Mouse (Mus musculus): ENCODE results near the gene Zfp276. TPM values are rescaled to one million over a fixed set of nuclear protein-coding genes. Genes with fewer than 3 reads are reported as not detected.

The Zfp276 gene
- 10 to 100 TPM; 35.6 to 38.0 TPM for total RNA-seq (2023)

DNA sequence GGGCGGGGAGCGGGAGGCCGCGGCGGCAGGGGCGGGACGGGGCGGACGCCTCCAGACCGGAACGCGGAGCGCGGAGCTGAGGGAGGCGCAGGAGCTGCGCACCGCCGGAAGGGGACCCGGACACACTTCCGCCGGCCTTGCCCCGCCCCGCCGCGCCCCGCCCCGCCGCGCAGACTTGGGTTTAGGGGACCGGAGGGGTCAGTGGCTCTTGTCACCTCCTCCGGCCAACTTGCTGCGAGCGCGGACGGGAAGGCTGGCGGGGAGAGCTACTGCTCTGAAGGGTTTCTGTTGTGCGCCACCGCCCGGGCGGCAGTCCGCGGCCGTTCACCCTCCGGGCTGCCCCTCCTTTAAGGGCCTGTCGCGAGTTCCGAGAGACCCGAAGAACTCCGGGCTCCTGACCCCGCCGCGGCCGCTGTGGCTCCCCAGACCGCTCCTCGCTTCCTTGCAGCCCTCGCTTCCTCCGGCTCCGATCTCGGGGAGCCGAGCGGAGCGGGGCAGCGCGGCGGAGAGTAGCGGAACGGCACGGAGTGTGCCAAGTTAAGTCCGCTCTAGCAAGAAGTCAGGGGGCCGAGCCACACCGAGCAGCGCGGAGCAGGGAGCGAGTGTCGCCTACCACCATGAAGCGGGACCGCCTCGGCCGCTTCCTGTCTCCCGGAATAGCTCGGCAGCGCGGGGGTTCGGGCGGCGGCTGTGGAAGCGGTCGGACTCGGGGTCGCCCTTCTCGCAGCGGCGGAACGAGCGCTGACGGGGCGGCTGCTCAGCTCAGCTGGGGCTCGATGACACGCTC is at the start of gene Zfp276, which contains the start of gene Vps9d1:
Zfp276 (plus strand) TSS at position 97 of the 787 bp plus-strand sequence.
Vps9d1 (minus strand) TSS at position 250 of the 787 bp plus-strand sequence.

DNA sequence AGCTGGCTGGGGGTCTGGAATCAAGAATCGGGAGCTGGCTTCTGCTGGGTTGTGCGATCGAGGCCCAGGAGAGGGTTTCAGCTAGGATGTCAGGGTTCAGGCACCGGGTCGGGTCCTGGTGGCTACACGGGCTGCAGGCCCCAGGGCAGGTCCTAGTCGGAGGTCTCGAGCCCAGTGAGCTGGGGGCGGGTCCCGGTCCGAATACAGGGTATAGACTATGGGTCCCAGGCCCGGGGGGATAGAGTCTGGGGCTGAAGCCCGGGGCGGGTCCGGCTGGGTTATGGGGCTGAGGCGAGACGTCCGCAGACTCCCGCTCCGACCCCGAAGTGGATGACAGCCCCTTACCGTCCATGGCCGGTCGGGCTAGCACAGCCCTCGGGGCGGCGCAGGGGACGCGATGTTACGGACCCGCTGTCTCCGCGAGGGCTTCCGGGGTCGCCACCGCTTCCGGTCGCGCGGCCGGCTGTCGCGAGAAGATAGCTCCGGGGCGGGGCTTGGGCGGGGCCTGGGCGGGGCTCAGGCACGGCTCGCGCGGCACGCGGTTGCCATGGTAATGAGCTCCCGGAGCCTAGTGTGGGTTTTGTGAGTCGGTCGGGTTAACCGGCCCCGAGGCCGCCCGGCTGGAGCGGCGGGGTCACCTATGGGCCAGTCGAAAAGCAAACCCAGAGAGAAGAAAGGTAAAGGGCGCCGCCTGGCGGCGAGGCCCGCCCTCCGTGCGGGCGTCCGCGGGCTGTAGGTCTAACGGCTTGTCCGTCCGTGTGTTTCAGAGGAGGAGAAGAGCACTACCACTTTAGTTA is 41.5 kb upstream of the Zfp276 start, which contains the start of the genes Chmp1a and Spata33:
Chmp1a (minus strand) TSS at position 443 of the 797 bp plus-strand sequence.
Spata33 (plus strand) TSS at position 512 of the 797 bp plus-strand sequence.

DNA sequence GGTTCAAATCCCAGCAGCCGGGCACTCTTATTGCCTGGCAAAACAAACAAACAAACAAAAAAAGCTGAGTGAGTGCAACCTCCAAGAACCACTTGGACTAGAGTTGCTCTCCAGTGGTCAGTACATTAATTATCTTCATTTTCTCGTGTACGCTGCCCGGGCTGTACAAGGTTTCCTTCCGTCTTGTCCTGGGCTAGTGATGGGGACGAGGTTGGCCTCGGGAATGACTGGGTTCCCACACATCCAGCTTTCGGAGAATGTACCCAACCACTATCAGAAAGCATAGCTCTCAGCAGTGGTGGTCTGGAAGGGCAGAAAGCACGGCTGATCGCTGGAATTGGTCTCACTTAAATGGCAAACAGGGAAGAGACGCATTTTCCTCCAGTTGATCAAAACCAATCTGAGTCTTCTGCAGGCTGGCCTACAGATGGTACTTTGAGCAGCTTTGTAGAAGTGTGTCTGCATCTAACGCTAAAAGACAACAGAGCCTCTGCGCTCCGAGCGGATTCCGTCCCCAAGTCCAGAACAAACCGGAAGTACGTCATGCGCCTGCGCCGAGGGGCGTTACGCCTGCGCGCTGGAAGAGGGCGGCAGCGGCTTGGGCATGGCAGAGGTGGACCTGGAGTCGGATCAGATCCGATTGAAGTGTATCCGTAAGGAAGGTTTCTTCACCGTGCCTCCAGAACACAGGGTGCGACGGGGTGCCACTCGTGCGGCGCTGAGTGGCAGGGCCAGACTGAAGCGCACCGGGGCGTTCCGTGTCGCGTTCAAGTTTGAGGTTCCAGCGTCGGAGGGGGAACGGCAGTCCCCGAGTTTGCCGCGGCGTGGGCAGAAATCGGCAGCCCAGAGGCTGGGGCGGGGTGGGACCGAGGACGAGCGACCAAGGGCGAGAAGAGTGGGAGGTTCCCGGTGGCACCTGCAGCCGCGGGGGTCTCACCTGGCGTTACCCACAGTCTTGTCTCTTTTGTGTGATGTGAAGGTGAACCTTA is 29.4 kb upstream of the Zfp276 start, which contains the start of gene Cdk10:
Cdk10 (plus strand) TSS at position 565 of the 989 bp plus-strand sequence.

DNA sequence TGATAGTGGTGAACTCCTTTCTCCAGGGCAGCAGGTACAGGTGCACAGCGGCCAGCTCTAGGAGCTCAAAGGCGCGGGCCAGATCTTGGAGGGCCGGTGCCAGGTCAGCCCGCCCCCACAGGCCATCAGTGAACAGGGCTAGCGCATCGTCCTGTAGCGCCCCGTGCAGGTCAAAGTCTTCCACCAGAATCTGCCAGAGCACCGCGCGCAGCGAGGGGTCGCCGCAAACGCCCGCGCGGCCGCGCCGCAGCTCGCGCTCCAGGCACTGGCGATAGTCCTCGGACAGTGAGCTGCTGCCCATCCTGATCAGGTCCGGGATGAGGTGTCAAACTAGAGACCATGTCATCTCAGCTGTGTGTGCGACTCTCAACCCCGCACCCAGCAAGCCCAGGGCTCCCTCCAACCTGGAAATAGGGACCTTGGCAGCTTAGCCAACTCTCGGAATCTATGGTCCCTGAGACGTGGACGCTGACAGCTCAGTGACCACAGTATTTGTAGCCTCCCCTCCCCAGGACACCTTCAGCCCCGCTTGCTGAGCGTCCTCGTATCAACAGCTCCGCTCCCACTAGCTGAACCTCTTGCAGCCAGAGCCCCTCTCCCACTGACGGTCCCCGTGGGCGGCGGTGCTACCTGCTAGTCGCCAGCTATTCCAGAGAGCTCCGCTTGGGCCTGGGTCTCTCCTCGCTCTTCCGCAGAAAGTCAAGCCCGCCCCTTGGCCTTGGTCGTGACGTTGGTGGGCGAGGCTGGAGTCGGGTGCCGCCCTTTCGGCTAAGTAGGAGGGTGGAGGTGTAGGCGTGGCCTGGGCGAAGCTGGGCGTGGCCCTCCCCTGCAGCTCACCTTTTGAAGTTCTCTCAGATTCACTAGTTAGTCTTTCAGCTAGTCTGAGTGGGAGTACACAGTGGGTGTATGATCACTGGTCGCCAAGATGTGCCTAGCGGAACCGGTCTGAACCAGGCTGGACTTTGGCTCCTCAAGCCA is 18.2 kb upstream of the Zfp276 start, which contains the start of gene Spata2l:
Spata2l (minus strand) TSS at position 714 of the 978 bp plus-strand sequence.

DNA sequence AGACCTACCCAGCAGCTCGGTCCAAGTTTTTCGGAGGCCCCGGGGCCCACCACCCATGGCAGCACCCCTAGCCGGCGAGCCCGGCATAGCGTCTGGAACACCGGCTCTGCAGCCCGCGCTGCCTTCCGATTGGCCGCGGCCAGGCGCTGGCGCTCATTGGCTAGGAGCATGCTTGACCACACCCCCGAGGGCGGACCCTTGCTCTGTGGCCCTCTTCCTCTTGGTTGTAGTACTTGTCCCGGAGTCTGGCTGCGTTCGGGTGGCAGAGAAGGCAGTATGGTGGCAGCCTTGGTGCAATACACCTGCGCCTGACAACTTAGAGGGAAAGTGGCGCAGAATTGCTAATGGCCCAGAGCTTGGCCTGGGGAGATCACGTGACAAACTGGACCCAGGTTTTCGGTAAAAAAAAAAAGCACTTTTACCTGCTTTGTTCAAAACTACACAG is 64.5 kb downstream of the Zfp276 start, which contains the start of gene Fanca:
Fanca (minus strand) TSS at position 110 of the 445 bp plus-strand sequence.

Other genes starting within 250 kb of the Zfp276 start
- 100 to 1,000 TPM; 145 to 150 TPM for gene Ankrd11, start 211.9 kb upstream of the Zfp276 start, total RNA-seq (2023)
- 10 to 100 TPM; 22.7 to 34.0 TPM for gene Spg7, start 191.3 kb upstream of the Zfp276 start, total RNA-seq (2023)
- 100 to 1,000 TPM; 407 to 457 TPM for gene Rpl13, start 151.8 kb upstream of the Zfp276 start, total RNA-seq (2023)
- gene Cpne7, start 136.8 kb upstream of the Zfp276 start, total RNA-seq (2023): not detected
- 1 to 10 TPM in 1 of 2 experiments, under 1 TPM in 1; 0.69 to 2.3 TPM for gene Sult5a1, start 95.9 kb upstream of the Zfp276 start, total RNA-seq (2023)
- under 1 TPM; 0.38 to 0.40 TPM for gene Dpep1, start 68.0 kb upstream of the Zfp276 start, total RNA-seq (2023)
- 10 to 100 TPM; 71.8 to 89.1 TPM for gene Chmp1a, start 41.4 kb upstream of the Zfp276 start, total RNA-seq (2023)
- under 1 TPM in 1 of 2 experiments, not detected in 1; 0.13 TPM for gene Spata33, start 41.4 kb upstream of the Zfp276 start, total RNA-seq (2023)
- 10 to 100 TPM; 23.5 to 29.2 TPM for gene Cdk10, start 29.4 kb upstream of the Zfp276 start, total RNA-seq (2023)
- gene Spata2l, start 18.0 kb upstream of the Zfp276 start, total RNA-seq (2023): 1 to 10 TPM; 6.1 to 6.3 TPM
- gene Vps9d1, start 153 bp downstream of the Zfp276 start, total RNA-seq (2023): 10 to 100 TPM; 40.5 to 46.2 TPM
- 10 to 100 TPM; 41.0 to 55.4 TPM for gene Fanca, start 64.4 kb downstream of the Zfp276 start, total RNA-seq (2023)
- under 1 TPM; 0.22 to 0.71 TPM for gene Spire2, start 78.5 kb downstream of the Zfp276 start, total RNA-seq (2023)
- 100 to 1,000 TPM; 119 to 121 TPM for gene Tcf25, start 119.6 kb downstream of the Zfp276 start, total RNA-seq (2023)
- gene Mc1r, start 152.9 kb downstream of the Zfp276 start, total RNA-seq (2023): not detected
- under 1 TPM in 1 of 2 experiments, not detected in 1; 0.33 TPM for gene Tubb3, start 157.2 kb downstream of the Zfp276 start, total RNA-seq (2023)
- 10 to 100 TPM; 42.3 to 51.5 TPM for gene Def8, start 169.3 kb downstream of the Zfp276 start, total RNA-seq (2023)
- gene Afg3l1, start 223.7 kb downstream of the Zfp276 start, total RNA-seq (2023): 10 to 100 TPM; 37.5 to 39.9 TPM